Mouse (Mus musculus) lung, adult 2 months (tissue): ENCODE measurements around the gene Lhb.

Experiments used
- CTCF ChIP-seq: fragments of 200-500 bp; IDR thresholded peaks from 2 replicates; pipeline ENCODE4 v1.5.1; 2011; ENCODE audit warnings: mild to moderate bottlenecking, low read length, control low read depth; ENCODE audit not compliant: insufficient read depth
- POLR2A ChIP-seq: fragments of 200-500 bp; IDR thresholded peaks from 2 replicates; pipeline ENCODE4 v1.6.1; 2011; ENCODE audit warnings: low read depth, mild to moderate bottlenecking, control low read depth, low read length, borderline replicate concordance; ENCODE audit errors: extremely low read depth

DNA sequence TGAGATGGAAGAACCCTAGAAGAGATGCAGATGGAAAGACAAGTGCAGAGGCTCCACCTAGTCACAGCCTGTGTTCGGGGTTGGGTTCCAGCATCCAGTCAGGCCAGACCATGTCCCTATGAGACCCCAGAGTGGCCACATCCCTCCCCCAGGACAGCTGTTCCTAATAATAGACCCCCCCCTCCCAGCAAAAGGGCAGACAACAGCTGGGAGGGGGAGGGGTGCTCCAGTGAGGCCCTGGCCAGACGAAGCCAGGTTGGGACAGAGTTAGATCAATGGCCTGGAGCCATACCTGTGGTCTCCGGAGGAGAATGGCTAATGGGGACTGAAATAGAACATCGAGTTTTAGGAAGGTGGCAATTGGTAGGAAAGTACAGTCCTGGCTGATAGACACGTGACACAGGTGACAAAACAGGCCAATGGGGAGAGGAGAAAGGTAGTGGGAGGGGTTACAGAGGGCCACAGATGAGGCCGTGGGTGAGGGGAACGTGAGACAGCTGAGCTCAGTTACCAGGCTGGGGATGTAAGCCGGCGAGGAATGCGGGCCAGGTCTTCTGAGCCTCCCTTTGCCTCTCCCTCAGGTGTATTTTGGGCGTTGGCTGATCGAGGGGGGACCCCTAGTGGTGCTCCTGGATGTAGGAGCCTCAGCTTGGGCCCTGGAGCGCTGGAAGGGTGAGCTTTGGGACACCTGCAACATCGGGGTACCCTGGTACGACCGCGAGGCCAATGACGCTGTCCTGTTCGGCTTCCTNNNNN is 17.1 kb downstream of the Lhb start, which contains the start of gene Ruvbl2:
- peak; percentile 7; the same call in 1 of the 2 replicates for TF ChIP-seq CTCF
- 0 out of 2 replicates have a peak, but pooled peaks have one; percentile 26 for TF ChIP-seq POLR2A
